Mouse (Mus musculus) ovary, postnatal 10 days (tissue): Measurements from ENCODE around the gene Trip6.

Experiments
- DNase-seq: peaks from one replicate; pipeline ENCODE4 v3.0.0; 2022; ENCODE audit warnings: low spot score

Gene Trip6

DNA sequence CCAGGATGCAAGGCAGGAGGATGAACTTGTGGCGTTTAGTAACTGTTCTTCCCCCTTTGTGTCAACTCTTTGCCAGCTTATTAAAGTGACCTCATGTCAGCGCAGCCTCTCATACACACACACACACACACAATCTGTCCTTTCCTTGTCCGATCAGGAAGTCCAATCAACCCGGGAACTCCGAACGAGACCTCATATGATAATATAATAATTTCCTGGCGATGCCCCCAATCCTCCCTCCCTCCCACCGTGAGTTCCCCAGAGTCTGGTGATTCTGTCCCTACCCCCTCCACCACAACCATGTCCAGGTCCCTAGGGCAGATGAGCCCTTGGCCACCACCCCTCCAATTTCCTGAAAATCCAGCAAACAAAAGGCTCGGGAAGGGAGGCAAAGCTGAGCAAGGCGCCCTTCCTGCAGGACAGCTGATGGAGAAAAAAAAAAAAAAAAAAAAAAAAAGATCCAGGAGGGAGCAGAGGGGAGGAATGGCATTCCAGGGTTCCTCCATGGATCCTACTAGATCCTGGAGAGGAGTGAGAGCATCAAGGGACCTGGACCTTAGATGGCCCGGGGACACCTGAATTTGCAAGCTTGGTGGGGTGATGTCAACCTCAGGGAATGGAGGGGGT lies 24.6 kb upstream of the Trip6 start:
- no peak for DNase-seq

DNA sequence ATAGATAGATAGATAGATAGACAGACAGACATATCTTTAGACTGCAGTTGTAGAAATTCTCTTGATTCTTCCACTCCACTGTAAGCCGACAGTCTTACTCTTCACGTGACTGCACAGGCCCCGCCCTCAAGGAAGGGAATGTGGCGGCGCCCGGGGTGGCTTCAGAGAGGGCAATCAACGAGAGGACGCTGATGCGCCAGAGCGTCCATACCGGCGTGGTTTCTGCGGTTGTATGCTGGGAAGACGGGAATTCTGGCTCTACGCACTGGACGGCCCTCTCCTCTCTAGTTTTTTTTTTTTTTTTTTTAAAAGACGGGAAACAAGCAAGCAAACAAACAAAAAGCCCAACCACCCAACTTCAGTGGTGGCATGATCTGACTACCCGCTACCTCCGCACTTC lies 24.1 kb upstream of the Trip6 start:
- peak; percentile 34 for DNase-seq

DNA sequence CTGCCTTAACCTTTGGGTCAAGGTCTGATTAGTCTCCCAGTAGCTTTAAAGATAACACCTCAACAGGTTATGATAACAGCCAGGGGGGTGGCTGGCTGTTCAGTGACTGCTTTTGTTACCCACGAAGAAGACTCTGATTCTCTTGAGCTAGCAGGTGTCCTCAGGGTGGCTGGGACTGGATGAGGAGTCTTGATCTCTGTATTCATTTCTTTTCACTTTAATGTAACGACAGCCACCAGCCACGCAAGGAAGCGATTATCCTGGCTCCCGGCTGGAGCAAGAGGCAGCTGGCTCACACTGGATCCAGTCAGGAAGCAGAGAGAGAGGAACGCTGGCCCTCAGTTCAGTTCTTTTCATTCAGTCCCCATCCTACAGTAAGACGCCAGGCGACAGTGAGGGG lies 23.0 kb upstream of the Trip6 start:
- DNase-seq, result no peak

DNA sequence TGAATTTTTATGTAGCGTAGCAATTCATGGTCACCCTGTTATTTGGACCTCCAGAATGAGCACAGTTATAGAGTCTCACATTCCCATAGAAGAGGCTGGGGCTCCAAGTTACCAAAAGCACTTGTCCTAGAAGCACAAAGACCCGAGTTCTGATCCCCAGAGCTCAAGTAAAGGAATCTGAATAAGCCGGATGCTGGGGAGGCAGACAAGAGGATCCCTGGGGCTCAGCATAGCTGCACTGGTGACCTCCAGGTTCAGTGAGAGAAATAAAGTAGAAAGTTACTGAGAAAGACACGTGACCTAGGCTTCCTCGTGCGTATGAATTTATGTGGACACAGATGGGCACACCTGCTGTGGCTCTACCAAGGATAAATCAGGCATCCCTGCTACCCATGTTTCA lies 20.9 kb upstream of the Trip6 start:
- DNase-seq, result no peak

DNA sequence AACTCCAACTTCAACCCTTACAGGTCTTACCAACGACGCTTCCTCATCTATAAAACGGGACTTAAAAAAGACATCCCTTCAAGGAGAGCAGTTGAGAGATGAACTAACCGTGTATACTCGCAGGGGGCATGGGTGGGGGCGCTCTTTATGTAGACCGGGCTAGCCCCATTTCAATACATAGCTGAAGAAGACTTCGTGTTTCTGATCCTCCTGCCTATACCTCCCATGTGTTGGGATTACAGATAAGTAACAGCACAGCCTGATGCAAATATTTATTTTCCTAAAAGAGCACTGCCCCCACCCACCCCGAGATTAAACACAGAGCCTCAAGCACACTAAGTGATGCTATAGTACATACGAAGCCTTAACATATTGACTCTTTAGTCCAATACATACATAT lies 20.1 kb upstream of the Trip6 start:
- DNase-seq, result no peak

DNA sequence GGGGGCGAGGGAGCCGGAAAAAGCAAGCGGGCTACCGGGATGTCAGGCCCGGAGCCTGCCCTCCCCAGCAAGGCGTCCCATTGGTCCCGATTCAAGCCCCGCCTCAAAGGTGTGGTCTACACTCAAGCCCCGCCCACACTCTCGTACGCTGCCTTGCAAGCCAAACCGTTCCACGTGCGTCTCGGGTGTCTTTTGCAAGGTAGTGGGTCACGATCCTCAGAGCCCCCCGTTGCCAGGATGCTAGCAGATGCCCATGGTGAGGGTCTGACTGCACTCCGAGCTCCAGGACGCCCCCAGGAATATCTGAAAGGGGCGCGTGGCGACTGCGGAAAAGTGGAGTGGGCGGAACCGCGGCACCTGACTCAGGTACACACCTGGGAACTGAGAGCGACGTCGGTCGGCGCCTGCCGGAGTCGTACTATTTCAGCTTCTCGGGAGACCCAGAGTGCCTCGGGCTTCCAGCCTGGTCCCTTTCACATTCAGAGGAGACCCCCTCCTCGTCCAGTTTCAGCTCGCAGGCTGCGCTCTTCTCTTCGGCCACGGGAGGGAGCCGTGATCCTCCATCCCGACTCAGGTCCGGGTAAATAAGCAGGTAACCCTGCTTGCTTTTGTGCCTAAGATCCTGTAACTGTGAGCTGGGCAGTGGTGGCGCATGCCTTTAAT lies 19.4 kb upstream of the Trip6 start, which contains the start of gene Slc12a9:
Gene Slc12a9 (minus strand): TSS at position 86 of the 663 bp plus-strand sequence.
- DNase-seq, result peak; percentile 81

DNA sequence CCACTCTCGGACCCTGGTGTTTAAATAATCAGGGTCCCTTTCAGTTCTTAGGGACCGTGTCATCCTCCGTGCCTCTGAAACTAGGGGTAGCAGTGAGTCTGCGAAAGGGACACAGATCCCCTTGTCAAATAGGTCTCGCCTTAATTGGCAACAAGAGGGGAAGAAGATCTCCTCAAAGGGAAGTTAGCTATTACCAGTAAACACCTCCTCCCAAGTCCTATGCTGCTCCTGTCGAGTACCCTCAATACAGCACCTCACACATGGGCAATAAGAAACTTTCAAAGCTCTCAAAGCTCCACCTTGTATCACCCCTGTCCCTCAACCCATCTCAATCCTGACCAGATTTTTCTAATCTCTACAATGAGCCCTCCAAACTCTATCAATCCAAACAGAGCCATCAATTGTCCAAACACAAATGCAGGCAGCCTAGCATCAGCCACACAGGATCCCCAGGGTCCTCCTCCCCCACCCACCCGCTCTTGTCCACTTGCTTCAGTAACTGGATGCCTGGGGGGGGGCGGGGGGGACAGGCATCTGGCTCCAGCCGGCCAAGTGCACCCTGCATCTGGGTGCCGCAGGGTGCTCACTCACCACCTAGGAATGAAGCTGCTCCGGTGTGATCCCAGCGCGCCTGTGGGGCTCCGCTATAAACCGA lies 18.8 kb upstream of the Trip6 start:
- no peak for DNase-seq

DNA sequence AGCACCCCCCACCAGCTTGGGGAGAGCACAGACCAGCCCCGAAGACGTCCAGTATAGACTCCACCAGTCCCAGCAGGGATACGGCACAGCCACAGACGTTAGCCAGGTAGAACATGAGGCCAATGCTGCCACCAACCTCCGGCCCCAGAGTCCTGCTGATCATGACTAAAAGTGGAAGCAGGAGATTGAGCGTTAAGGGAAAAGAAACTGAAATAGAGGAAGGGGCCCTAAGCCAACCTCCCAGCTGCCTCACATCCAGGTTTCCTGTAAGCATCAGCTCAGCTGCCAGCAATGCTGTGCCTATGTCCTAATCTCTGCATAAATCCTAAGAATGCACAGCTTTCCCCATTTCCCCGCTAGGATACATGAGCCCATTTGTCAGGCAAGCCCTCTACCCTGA lies 16.7 kb upstream of the Trip6 start:
- no peak for DNase-seq

DNA sequence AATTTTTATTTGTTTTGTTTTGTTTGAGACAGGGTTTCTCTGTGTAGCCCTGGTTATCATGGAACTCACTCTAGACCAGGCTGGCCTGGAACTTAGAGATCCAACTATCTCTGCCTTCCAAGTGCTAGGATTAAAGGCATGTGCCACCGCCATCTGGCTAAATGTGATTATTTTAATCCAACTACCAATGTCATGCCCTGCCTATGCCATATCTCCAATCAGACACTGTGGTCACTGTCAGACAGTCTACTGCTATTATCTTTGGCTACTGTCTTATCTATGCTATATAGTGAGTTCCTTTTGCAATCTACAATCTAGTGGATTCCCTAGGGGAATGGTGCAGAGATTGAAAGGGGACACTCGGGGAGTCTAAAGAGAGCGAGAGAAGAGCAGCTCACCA lies 6.8 kb upstream of the Trip6 start:
- DNase-seq, result no peak

DNA sequence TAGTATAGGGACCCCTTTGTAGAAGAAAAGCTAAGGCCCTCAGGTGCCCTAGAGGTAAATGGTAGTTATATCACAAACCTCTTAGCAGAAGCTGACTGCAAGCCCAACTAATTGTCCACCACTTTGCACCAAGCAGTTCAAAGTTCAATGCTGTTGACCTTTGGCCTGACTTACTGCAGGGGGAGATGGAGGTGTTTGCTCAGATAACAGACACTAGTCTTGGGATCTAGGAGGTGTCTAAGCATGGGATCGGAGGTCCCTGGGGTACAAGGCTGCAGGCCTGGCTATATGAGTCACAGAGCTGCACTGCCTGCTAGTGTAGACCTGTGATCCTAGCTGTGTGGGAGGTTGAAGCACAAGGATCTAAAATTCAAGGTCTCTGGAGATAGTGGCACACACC lies 4.4 kb upstream of the Trip6 start:
- no peak for DNase-seq

DNA sequence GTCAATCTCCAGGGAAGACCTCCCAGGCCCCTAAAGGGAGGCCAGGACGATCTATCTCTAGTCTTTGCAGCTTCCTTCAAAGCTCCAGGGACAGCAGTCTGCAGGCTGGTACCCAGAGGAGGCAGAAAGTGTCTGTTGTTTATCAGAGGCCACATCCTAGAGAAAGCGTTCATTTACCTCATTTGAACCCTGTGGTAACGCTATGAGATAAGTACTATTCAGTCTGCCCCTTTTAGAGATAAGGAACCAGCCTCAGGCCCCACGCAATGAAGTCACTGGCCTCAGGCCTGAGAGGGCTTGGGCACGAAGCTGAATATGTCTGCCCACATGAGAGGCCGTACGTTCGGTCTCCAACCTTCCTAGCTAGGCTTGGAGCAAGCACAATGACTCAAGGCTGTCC lies 3.2 kb upstream of the Trip6 start:
- no peak for DNase-seq

DNA sequence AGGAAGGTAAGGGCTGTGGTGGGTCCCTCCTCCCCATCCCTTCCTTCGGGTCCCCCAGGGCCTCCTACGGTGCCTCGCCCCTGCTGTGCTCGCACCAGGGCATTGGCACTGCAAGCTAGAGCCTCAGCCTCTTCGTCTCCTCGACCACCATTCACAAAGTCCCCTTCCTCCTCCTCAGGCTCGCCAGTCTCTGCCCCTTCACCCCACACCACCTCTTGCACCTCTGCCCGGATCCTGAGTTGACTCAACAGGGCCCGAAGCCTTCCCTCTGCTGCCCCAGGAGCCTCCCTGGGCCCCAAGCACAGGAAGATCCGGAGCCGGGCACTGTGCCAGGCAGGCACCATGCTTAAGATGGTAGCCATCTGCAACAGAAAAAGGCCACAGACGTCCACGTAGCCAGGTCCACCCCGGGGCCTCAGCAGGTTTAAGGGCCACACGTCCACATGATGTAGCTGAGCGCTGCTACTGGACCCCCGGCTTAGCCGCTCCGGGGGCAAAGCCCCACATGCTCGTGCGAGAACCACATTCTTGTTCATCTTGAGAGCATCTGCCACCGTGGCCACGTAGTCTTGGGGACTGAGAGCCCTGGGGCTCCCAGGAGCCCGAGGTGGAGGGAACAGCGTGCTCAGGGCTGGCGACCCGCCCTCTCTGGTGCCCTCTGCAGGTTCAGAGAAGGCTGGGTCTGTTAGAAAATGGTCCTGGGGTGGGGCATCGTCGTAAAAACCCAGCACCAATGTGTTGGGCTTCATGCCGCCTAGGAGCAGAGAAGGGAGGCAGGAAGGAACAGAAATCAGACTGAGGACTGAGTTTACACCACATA lies 1.1 kb upstream of the Trip6 start:
- peak; percentile 25 for DNase-seq

DNA sequence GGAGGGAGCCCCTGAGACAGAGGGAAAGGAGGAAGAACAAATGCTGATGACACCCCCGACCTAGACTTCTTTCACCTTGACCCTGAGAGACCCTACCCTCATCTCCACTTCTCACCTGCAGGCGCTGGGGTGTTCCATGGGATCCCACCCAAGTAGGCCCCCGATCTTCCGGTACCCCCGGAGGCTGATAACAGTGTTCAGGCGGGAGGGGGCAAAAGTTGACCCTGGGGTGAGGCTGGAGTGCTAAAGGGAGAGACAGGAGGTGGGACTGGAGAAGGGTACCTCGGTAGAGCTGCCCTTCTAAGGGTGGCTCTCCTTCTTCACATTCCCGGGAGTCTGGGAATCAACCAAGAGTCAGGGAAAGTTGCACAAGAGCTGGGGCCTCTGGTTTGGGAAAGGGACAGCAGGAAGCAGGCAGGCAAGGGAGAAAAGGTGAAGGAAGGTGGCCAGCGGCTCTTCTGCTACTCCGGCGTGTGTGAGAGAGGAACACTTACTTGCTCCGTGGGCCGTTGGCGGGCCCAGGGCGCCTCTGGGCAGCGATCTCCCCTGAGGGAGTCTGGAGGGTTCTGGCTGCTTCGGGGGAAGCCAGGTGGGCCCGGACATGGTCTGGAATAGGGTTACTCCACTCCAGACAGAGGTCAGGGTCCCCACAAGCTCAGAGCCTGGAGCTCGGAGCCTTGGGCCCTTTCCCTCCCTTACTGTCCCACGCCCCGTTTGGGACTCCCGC lies 575 bp downstream of the Trip6 start:
- peak; percentile 17 for DNase-seq

DNA sequence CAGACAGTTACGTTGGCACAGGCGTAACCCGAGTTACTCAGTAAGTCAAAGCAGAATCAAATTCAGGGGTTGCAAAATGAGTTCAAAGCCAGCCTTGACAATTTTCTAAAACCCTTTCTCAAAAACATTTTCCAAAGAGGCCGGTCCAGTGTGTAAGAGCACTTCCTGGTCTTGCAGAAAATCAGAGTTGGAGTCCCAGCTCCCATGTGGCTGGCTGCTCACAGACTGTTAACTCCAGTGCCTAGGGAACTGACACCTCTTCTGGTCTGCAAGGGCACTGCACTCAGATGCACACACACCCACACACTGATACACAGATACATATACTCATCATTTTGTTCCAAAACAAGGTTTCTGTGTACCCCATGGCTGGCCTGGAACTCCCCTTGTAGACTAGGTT lies 5.8 kb downstream of the Trip6 start:
- no peak for DNase-seq

DNA sequence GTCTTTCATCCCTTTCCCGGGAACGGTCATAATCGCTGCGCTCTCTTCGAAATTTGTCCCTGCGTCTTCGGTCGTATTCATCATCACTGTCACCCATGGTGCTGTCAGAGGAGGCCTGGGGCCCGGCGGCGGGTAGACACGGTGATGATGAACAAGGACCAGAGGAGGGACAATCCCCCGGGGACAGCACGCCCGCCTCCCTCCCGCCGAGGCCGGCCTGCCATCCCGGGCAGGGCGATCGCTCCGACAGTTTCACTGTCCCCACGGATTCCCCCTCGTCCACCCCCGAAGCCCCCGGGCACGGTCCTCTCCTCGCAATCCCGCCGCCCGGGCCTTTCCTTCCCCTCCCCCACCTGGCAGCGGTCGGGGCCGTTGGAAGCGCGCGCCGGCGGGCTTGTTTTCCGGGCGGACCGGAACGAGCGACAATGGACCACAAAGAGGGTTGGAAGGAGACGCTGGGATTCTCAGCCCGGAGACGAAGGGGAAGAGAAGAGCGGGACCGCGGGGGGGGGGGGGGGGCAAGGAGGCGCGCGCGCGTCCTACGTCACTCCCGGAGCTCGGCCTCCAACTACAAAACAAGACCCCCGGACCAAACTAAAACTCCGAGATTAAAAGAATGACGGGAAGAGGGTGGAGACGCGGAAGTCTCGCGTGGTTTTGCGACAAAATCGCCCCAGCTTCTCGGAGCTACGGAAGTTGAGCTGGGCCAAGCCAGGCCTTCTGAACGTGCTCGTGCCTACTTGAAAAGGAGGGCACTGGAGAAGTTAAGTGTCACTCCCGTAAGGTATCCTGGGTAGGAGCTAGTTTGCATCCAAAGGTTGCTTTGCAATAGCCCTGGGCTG lies 6.9 kb downstream of the Trip6 start, which contains the start of gene Srrt:
Gene Srrt (minus strand): TSS at position 604 of the 842 bp plus-strand sequence.
- DNase-seq, result peak; percentile 66

DNA sequence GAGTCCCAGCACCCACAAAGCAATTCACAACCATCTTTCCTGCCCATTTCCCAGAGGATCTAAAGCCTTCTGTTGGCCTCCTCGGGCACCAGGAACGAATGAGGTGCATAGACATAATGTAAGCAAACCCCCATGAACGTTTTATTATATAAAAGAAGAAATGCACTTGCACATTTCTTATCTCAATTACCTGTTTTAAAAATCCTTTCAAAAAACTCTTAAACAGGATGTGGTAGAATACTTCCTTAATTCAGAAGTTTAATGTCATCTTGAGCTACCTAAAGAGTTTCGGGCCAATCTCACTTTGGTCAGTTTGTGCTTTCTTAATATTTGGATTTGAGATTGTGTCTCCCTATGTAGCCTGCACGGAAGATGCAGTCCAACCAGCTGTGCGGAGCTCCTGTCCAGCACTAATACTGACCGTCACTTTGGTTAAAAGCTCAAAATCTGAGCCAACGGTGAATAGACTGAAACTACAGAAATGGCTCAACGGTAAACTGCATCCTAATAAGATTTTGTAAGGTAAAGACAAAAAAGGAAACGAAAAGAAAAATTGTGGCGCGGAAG lies 7.7 kb downstream of the Trip6 start:
- DNase-seq, result no peak

DNA sequence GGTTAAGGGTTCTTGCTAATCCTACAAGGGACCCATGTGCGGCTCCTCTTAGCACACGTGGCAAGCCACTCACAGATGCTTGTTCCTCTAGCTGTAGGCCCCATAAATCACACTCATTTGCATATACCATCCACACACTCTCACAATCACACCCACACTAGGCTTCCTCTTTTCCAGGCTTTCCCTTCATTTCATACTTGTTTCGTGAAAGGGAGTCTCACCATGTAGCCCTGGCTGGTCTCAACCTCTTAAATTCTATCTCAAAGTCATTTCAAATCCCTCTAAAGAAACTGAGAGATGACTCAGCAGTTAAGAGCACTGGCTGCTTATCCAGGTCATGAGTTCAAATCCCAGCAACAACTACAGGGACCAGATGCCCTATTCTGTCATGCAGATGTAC lies 8.4 kb downstream of the Trip6 start:
- no peak for DNase-seq

DNA sequence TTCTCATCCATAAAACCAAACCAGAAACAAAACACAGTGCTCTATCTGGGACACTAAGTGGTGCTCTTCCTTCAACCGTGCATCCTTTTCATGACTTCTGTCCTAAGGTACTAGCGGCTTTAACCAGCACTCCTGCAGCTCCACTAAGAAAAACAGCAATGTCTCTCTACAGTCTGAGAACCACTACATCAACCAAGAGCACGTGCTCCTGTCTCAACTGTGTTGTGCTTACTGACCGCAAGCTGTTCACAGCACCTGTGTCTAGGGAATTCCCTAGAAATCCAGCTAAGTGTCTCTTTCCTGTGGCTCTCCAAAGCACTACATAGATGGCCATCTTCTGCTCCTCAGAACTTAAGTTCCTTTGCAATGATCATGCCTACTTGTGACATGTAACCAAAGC lies 9.4 kb downstream of the Trip6 start:
- no peak for DNase-seq

DNA sequence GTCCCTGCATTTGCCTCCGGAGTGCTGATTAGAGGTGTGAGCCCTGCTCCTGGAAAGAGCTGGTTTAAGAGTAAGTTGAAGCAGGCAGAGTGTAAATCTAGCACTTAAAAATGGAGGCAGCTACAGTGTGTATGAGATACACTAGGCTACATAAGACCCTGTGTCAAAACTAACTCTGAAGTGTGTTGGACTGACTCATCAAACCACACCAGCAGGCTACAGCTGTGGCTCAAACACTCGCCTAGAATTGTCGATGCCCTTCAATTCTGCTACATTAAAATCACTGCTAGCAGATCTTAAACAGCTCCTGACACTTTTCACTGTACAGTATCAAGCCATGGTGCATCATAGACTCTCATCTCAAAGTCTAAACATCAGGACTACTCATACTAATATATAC lies 10.0 kb downstream of the Trip6 start:
- DNase-seq, result no peak

DNA sequence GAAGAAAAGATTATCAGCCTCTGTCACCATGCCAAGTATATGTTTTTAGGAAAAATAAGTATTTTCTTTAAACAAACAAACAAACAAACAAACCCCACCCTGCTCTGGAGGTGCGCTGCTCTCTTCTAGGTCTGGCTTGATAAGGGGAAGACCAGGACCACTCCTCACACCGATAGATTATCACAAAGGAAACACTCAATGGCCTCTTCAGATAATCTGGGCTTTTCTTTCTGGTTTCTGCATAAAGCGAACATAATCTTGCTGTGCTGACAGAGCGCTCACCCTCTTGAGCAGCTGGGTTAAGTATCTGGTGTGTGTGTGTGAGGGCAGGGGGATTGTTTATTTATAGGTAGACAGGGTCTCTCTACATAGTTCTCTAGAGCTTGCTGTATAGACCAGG lies 10.6 kb downstream of the Trip6 start:
- no peak for DNase-seq

DNA sequence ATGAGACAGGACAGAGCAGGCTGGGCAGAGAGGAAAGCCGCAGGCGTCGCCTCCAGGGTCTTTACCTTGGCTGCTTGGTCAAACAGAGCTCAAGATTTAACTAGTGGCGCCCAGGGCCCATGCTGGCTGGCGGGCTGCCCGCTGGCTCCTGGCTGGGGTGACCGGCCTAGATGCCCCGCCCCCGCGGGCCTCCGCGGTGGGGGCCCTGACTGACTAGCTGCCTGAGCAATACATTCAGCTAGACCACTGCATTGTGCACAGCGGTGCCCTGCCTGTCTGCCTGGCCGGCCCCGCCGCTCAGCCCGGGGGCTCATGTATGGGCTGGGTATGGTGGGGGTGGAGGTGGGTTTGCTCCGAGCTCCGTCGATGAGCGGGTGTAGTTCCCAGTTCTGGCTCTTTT lies 13.0 kb downstream of the Trip6 start:
- DNase-seq, result no peak
